Mouse (Mus musculus) adrenal gland, adult 18-20 months (tissue): ENCODE results near the gene Fam168b. TPM values are rescaled to one million over a fixed set of nuclear protein-coding genes. Genes with fewer than 3 reads are reported as not detected.
A peak's percentile ranks its signal among the peaks of the same experiment; 100 is the strongest.

ENCODE experiments used
- DNase-seq, 2 experiments: peaks; one replicate each; pipeline ENCODE4 v3.0.0; 2021 to 2022; ENCODE audit warnings: low spot score in 2 of 2
- long read RNA-seq, 2 experiments: library from polyadenylated mRNA; stranded (forward); transcript quantifications; one replicate each; pipeline ENCODE4 v2.0.0; 2021
- total RNA-seq, 2 experiments: library from RNA; stranded (reverse); gene quantifications; 1 replicate in 1 of 2; 2 replicates in 1 of 2; pipeline ENCODE4 v1.2.3; 2021

Fam168b gene
- 100 to 1,000 TPM; 122 to 152 TPM for total RNA-seq
- long read RNA-seq, experiment 1, full-length matches to known transcripts: 52 of 67 reads
- long read RNA-seq, experiment 1, partial matches to known transcripts: 3 of 67 reads
- long read RNA-seq, experiment 1, other reads (novel, unspliced or antisense): 12 of 67 reads
- long read RNA-seq, experiment 2, full-length matches to known transcripts: 55 of 190 reads
- long read RNA-seq, experiment 2, partial matches to known transcripts: 40 of 190 reads
- long read RNA-seq, experiment 2, other reads (novel, unspliced or antisense): 95 of 190 reads

GRCm38 (mm10) chr1:34842887-34843618 is at the start of gene Fam168b:
Gene Fam168b (minus strand): TSS chr1:34843065.
- DNase-seq: peak; percentile 87 to 92

GRCm38 (mm10) chr1:34892466-34892865 is 49.6 kb upstream of the Fam168b start:
- DNase-seq: no peak

GRCm38 (mm10) chr1:34891559-34892289 is 48.9 kb upstream of the Fam168b start:
- no peak for DNase-seq

GRCm38 (mm10) chr1:34883776-34884175 is 40.9 kb upstream of the Fam168b start:
- DNase-seq: no peak

DNA sequence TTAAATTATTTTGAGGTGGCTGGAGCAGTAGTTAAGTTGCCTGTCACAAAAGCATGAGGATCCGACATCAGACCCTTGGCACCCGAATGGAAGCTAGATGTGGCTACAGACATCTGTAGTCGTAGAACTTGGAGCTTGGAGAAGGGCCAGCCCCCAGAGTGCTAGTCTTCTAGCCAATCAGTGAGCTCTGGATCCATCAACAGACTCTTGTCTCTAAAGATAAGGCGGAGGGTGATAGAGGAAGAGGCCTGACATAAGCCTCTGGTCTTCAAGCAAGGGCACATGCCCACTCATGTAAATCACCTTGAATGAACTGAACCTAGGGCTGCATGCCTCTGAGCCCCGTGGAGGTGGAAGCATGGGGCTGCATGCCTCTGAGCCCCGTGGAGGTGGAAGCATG is 36.7 kb upstream of the Fam168b start:
- DNase-seq: no peak

GRCm38 (mm10) chr1:34873551-34873950 is 30.7 kb upstream of the Fam168b start:
- DNase-seq: no peak

- DNase-seq: no peak
Measured at GRCm38 (mm10) chr1:34871170-34871569, 28.3 kb upstream of the Fam168b start.

- no peak for DNase-seq
Measured at GRCm38 (mm10) chr1:34869231-34869630, 26.4 kb upstream of the Fam168b start.

DNA sequence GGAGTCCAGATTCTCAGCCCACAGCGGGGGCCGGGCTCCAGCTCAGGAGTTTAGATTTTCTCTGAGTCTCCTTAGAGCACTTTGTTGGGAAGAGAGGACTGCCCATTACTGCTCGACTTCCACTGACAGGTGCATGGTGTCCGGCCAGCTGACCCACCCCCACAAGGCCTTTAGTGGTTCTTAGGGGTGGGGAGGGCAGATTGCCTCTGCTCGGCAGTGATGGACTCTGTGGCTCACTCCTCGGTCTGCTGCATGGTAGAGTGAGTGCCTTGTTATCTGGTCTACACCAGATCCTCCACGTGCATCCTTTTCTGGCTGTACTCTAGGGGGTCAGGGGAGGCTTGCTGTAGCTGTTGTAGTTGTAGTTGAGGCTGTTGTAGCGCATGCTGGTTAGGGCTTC is 25.5 kb upstream of the Fam168b start:
- DNase-seq: no peak

GRCm38 (mm10) chr1:34867574-34867955 is 24.7 kb upstream of the Fam168b start:
- DNase-seq: no peak

GRCm38 (mm10) chr1:34866815-34867573 is 24.1 kb upstream of the Fam168b start:
- DNase-seq: peak; percentile 87 to 90

- no peak for DNase-seq
Measured at GRCm38 (mm10) chr1:34865866-34866265, 23.0 kb upstream of the Fam168b start.

GRCm38 (mm10) chr1:34864243-34864642 is 21.4 kb upstream of the Fam168b start:
- no peak for DNase-seq

- peak in 1 of 2 experiments; percentile 14 for DNase-seq
Measured at GRCm38 (mm10) chr1:34863323-34863722, 20.5 kb upstream of the Fam168b start.

GRCm38 (mm10) chr1:34862877-34863276 is 20.0 kb upstream of the Fam168b start:
- peak in 1 of 2 experiments; percentile 16 for DNase-seq

DNA sequence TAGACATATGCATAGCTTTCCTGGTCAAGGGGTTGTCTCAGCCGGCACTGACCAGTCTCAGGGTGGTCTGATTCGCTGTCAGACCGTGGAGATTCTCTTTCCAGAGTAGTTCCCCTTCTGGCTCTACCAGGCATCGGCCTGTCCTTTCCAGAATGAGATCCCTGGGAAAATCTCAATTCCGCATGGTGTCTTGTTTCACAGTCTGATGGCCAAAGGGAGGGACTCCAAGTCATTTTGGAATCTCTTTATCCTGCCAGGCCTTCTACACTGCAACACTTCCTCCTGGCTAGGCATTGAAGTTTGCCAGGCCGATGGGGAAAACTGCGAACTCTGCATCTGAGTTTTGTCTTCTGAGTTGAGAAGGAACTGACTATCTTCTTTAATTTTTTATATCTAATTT is 17.3 kb upstream of the Fam168b start:
- no peak for DNase-seq

DNA sequence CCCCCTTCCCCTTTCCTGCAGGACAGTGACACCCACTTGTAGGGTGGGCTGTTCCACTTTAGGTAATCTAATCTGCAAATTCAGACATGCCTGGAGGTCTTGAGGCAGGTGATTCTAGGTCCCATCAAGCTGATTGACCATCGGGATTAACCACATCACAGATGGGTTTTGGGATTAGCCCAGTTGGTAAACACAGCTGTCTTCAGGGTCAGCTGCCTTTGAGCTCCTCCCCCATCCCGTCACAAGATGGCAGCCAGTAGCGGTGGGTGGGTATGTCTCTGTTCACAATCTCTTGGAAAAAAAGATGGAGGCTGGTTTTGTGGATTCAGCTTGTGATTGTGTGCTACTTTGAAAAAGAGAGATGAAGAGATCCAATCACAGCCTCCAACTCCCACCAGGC is 16.9 kb upstream of the Fam168b start:
- DNase-seq: no peak

GRCm38 (mm10) chr1:34858671-34859070 is 15.8 kb upstream of the Fam168b start:
- DNase-seq: no peak

DNA sequence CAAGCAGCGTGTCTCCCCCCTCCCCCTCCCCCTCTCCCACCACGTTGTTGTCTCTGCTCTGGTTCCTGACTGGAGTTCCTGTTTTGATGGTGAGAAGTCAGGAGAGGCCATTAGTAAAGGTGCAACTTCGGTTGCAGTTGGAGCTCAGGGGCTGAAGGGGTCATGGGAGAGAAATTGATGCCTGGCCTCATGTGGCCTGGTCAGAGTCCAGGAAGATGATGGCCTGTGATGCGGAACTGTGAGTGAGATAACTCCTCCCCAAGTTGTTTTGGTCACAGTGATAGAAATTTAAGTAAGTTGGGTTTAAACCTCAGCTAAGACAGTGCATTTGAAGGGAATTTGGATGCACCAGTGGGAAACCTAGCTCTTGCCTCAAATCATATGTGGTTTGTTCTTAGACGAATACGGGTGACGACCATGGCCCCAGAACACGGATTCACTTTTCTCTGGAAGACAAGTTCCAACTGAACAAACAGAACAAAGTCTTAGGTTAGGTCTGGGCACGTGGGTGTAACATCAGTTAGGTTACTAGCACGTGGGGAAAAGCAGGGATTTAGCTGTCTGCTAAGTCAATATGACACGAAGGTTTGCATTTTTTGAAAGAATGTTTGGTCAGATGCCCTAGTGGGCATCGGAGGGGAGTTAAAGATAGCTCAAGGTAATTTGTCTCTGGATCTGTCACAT is 12.3 kb upstream of the Fam168b start:
- no peak for DNase-seq

GRCm38 (mm10) chr1:34853786-34854185 is 10.9 kb upstream of the Fam168b start:
- DNase-seq: no peak
